Comparison of ENCODE assay signal across 17 mouse cellular contexts in the genomic region with DNA sequence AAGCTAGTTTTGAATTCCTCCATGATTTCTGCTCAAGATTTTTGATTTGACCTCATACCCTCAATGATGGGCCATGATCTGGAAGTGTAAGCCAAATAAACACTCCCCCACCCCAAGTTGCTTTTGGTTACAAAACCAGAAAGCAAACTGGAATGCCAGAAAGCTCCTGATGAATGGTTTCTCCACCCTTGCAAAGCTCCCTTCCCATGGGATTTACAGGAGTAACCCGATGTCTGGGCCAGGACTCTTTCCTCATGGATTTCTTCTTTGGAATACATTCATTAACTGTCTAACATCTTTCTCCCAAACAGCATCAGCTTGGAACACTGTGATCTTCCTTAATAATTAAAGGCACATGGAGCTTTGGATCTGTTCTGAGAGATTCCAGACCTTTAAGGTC.
DNase-seq lines count a peak whose midpoint lies in the region; ATAC-seq and TF ChIP-seq lines count a peak whose summit lies in the region.
"Had no signal": no experiment of that assay in that cellular context is flagged by ENCODE, and none has a peak within 500 bp of the region (broad histone marks: within the 10 kb centered on the region; RNA-seq: fewer than 3 reads in every experiment).

No protein-coding gene starts in this region.

- no peaks in the 10 kb centered on the region for H3K27me3 ChIP-seq in embryonic facial prominence, embryonic 14.5 days (replicated peaks; ENCODE audit: control insufficient read depth, insufficient read depth, low read length)
- no peaks in the 10 kb centered on the region for H3K27me3 ChIP-seq in embryonic facial prominence, embryonic 10.5 days (replicated peaks; ENCODE audit: low read depth, poor library complexity, severe bottlenecking)
- H3K27me3 ChIP-seq in kidney, adult 2 months (replicated peaks; ENCODE audit: control insufficient read depth, insufficient read depth, low read length), result no peaks in the 10 kb centered on the region
- H3K27me3 ChIP-seq: heart, embryonic 13.5 days; neural tube, embryonic 13.5 days had no signal

- H3K4me2 ChIP-seq in embryonic facial prominence, embryonic 14.5 days (ENCODE audit: low read depth, low read length), result no peak overlapping the region
- H3K4me2 ChIP-seq: heart, embryonic 13.5 days; midbrain, embryonic 11.5 days; neural tube, embryonic 13.5 days had no signal

- no peak for ATAC-seq in embryonic facial prominence, embryonic 14.5 days (ENCODE audit: low read depth)
- ATAC-seq: forebrain, embryonic 14.5 days; liver, postnatal 0 days had no signal

- DNase-seq in embryonic facial prominence, embryonic 14.5 days (ENCODE audit: low spot score), result peak; percentile 37
- DNase-seq in embryonic facial prominence, embryonic 10.5 days (ENCODE audit: low spot score), result no peak
- DNase-seq in kidney, adult 2 months, result peak; percentile 10
- no peak for DNase-seq in kidney, adult 11 months
- DNase-seq in ovary, postnatal 14 days (ENCODE audit: low spot score), result peak; percentile 2
- no peak for DNase-seq in ovary, postnatal 36 days (ENCODE audit: low spot score)
- peak; percentile 46 for DNase-seq in gastrocnemius, postnatal 25 days
- DNase-seq: B cell, adult 2 months; liver; liver, postnatal 0 days; right cerebral cortex, postnatal 25 days; thymus, adult 18-20 months had no signal

- no peaks in the 10 kb centered on the region for H3K9me3 ChIP-seq in embryonic facial prominence, embryonic 14.5 days (ENCODE audit: control insufficient read depth, low read length)
- no peaks in the 10 kb centered on the region for H3K9me3 ChIP-seq in embryonic facial prominence, embryonic 10.5 days
- H3K9me3 ChIP-seq: heart, embryonic 13.5 days; neural tube, embryonic 13.5 days had no signal

- no peak overlapping the region for H3K4me3 ChIP-seq in embryonic facial prominence, embryonic 14.5 days (ENCODE audit: low read depth, low read length)
- no peak overlapping the region for H3K4me3 ChIP-seq in embryonic facial prominence, embryonic 10.5 days
- H3K4me3 ChIP-seq in kidney, adult 2 months (ENCODE audit: insufficient read depth, low read depth, low read length), result no peak overlapping the region
- H3K4me3 ChIP-seq: heart, embryonic 13.5 days; neural tube, embryonic 13.5 days had no signal

- no peak overlapping the region for H3K27ac ChIP-seq in embryonic facial prominence, embryonic 14.5 days (replicated peaks; ENCODE audit: low read depth, low read length)
- H3K27ac ChIP-seq in embryonic facial prominence, embryonic 10.5 days (replicated peaks), result no peak overlapping the region
- no peak overlapping the region for H3K27ac ChIP-seq in kidney, adult 2 months (ENCODE audit: insufficient read depth, low read depth, low read length)
- H3K27ac ChIP-seq: heart, embryonic 13.5 days; macrophage; neural tube, embryonic 13.5 days had no signal

- no peaks in the 10 kb centered on the region for H3K4me1 ChIP-seq in embryonic facial prominence, embryonic 14.5 days (ENCODE audit: control insufficient read depth, insufficient read depth, low read length)
- no peaks in the 10 kb centered on the region for H3K4me1 ChIP-seq in embryonic facial prominence, embryonic 10.5 days
- no peaks in the 10 kb centered on the region for H3K4me1 ChIP-seq in kidney, adult 2 months (ENCODE audit: control insufficient read depth, insufficient read depth, low read length)
- H3K4me1 ChIP-seq: heart, embryonic 13.5 days; neural tube, embryonic 13.5 days had no signal

- 38% methylated on average over 1 of the region's 1 CpGs for WGBS in embryonic facial prominence, embryonic 14.5 days
- 56% methylated on average over 1 of the region's 1 CpGs for WGBS in embryonic facial prominence, embryonic 10.5 days
- WGBS in kidney, adult 2 months, result 67% methylated on average over 1 of the region's 1 CpGs

- H3K9ac ChIP-seq in embryonic facial prominence, embryonic 14.5 days (ENCODE audit: low read depth, low read length), result no peak overlapping the region
- H3K9ac ChIP-seq: heart, embryonic 13.5 days; liver, postnatal 0 days; neural tube, embryonic 13.5 days had no signal

- no peaks in the 10 kb centered on the region for H3K36me3 ChIP-seq in embryonic facial prominence, embryonic 14.5 days (ENCODE audit: control insufficient read depth, insufficient read depth, low read length)
- H3K36me3 ChIP-seq in embryonic facial prominence, embryonic 10.5 days (replicated peaks), result no peaks in the 10 kb centered on the region
- no peaks in the 10 kb centered on the region for H3K36me3 ChIP-seq in kidney, adult 2 months (ENCODE audit: control insufficient read depth, insufficient read depth, low read length)
- H3K36me3 ChIP-seq: heart, embryonic 13.5 days; neural tube, embryonic 13.5 days had no signal

- TF ChIP-seq POLR2A in kidney, adult 2 months (IDR thresholded peaks at IDR 0.05; ENCODE audit: low read depth, low read length), result no peak

- TF ChIP-seq CTCF in kidney, adult 2 months (conservative IDR thresholded peaks at IDR 0.05; ENCODE audit: insufficient read depth, insufficient read length, low read depth, low read length), result no peak

Comparison
In these comparisons a context has a peak if more than half of its experiments do, and no peak if none do; other contexts are left out.
1. DNase-seq: peak in embryonic facial prominence, embryonic 14.5 days (single experiment), kidney, adult 2 months (single experiment), ovary, postnatal 14 days (single experiment) and gastrocnemius, postnatal 25 days (single experiment); none in embryonic facial prominence, embryonic 10.5 days (single experiment), kidney, adult 11 months (single experiment) and ovary, postnatal 36 days (single experiment).